Mouse (Mus musculus): ENCODE results near the gene Cdkn1a. TPM values are rescaled to one million over a fixed set of nuclear protein-coding genes. Genes with fewer than 3 reads are reported as not detected.

Cdkn1a gene
- polyA plus RNA-seq, 1 experiment from 2014 or later = 34.8 TPM

GRCm38 (mm10) chr17:29137906-29138305 is 47.1 kb downstream of the Cdkn1a start:
- Histone ChIP-seq H3K4me3 (no peak overlapping the region), H3K9ac (no peak overlapping the region), H3K27ac (no peak overlapping the region), H3K4me1 (no peaks in the 10 kb centered on the region), H3K36me3 (no peaks in the 10 kb centered on the region), H3K9me3 (no peaks in the 10 kb centered on the region), H3K27me3 (replicated peaks) (no peaks in the 10 kb centered on the region), H3K4me2 (replicated peaks) (no peak overlapping the region)
- WGBS = 86% methylated on average over 7 of the region's 7 CpGs
- ATAC-seq (ENCODE audit: low FRiP score, low read depth) = no peak

DNA sequence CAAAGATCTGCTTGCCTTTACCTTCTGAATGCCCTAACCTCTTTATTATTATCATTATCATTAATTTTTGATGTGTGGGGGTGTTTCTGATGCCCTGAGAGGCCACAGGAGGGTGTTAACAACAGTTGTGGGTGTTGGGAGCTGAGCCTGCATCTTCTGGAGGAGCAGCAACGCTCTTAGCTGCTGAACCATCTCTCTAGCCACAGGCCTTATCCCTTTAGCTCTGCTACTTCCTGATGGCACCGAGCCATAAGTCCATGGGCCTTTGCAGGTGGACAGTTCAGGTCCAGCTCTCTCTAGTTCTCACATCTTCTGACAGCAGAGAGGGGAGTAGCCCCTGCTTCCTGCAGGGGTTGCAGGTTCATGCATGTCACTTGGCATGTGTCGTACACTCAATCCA is 50.8 kb downstream of the Cdkn1a start:
- Histone ChIP-seq H3K9me3 (no peaks in the 10 kb centered on the region), H3K36me3 (no peaks in the 10 kb centered on the region), H3K4me1 (no peaks in the 10 kb centered on the region), H3K4me3 (no peak overlapping the region), H3K27ac (no peak overlapping the region), H3K27me3 (replicated peaks) (no peaks in the 10 kb centered on the region), H3K4me2 (replicated peaks) (no peak overlapping the region), H3K9ac (no peak overlapping the region)
- no peak for ATAC-seq (ENCODE audit: low FRiP score, low read depth)
- WGBS = 89% methylated on average over 3 of the region's 3 CpGs

- Histone ChIP-seq H3K36me3 (no peaks in the 10 kb centered on the region), H3K27me3 (replicated peaks) (no peaks in the 10 kb centered on the region), H3K4me1 (no peaks in the 10 kb centered on the region), H3K27ac (no peak overlapping the region), H3K9ac (no peak overlapping the region), H3K9me3 (no peaks in the 10 kb centered on the region), H3K4me2 (replicated peaks) (no peak overlapping the region), H3K4me3 (no peak overlapping the region)
- ATAC-seq (ENCODE audit: low FRiP score, low read depth) = no peak
- WGBS = 85% methylated on average over 8 of the region's 8 CpGs
These were observed 52.5 kb downstream of the Cdkn1a start for GRCm38 (mm10) chr17:29143266-29143665.

- no peaks in the 10 kb centered on the region for H3K9me3 ChIP-seq
- no peak overlapping the region for H3K9ac ChIP-seq
- H3K27me3 ChIP-seq (replicated peaks) = no peaks in the 10 kb centered on the region
- H3K4me1 ChIP-seq = no peaks in the 10 kb centered on the region
- WGBS = 94% methylated on average over 12 of the region's 12 CpGs
- H3K4me3 ChIP-seq = no peak overlapping the region
- no peaks in the 10 kb centered on the region for H3K36me3 ChIP-seq
- no peak overlapping the region for H3K4me2 ChIP-seq (replicated peaks)
- H3K27ac ChIP-seq = no peak overlapping the region
- ATAC-seq (ENCODE audit: low FRiP score, low read depth) = no peak
These were observed 54.3 kb downstream of the Cdkn1a start for GRCm38 (mm10) chr17:29145101-29145500.

DNA sequence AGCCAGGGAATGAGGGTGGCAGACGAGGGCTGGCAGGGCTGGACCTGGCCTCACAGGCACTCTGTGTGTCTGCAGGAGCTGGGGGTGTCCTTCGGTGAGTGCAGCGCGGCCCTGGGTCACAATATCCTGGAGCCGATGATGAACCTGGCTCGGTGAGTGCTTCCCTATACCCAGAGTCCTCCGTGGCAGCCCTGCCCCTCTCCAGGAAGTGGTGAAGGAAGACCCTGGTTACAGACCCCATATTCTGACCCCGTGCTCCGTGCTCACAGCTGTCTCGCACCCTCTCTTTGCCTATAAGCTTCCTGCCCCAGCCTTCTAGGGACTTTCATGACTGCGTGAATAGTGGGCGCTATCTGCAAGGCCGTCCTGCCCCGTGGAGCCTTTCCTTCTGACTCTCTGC is 56.5 kb downstream of the Cdkn1a start:
- 78% methylated on average over 14 of the region's 14 CpGs for WGBS
- Histone ChIP-seq H3K27ac (no peak overlapping the region), H3K36me3 (no peaks in the 10 kb centered on the region), H3K9ac (no peak overlapping the region), H3K4me3 (no peak overlapping the region), H3K27me3 (replicated peaks) (no peaks in the 10 kb centered on the region), H3K9me3 (no peaks in the 10 kb centered on the region), H3K4me2 (replicated peaks) (no peak overlapping the region), H3K4me1 (no peaks in the 10 kb centered on the region)
- no peak for ATAC-seq (ENCODE audit: low FRiP score, low read depth)

- H3K9ac ChIP-seq = no peak overlapping the region
- H3K27me3 ChIP-seq (replicated peaks) = no peaks in the 10 kb centered on the region
- 82% methylated on average over 6 of the region's 6 CpGs for WGBS
- no peak overlapping the region for H3K4me3 ChIP-seq
- ATAC-seq (ENCODE audit: low FRiP score, low read depth) = no peak
- no peak overlapping the region for H3K4me2 ChIP-seq (replicated peaks)
- H3K36me3 ChIP-seq = no peaks in the 10 kb centered on the region
- no peak overlapping the region for H3K27ac ChIP-seq
- no peaks in the 10 kb centered on the region for H3K9me3 ChIP-seq
- H3K4me1 ChIP-seq = no peaks in the 10 kb centered on the region
These were observed 57.0 kb downstream of the Cdkn1a start for GRCm38 (mm10) chr17:29147773-29148172.

- H3K9ac ChIP-seq = no peak overlapping the region
- no peaks in the 10 kb centered on the region for H3K36me3 ChIP-seq
- H3K4me3 ChIP-seq = no peak overlapping the region
- ATAC-seq (ENCODE audit: low FRiP score, low read depth) = no peak
- H3K9me3 ChIP-seq = no peaks in the 10 kb centered on the region
- no peak overlapping the region for H3K4me2 ChIP-seq (replicated peaks)
- WGBS = 73% methylated on average over 7 of the region's 7 CpGs
- no peaks in the 10 kb centered on the region for H3K27me3 ChIP-seq (replicated peaks)
- no peak overlapping the region for H3K27ac ChIP-seq
- 0 out of 2 replicates have a peak, but pooled peaks cover 1% of the 10 kb centered on the region for H3K4me1 ChIP-seq
These were observed 59.0 kb downstream of the Cdkn1a start for GRCm38 (mm10) chr17:29149766-29150165.

Other genes with a start within 250 kb of the Cdkn1a start
- not detected in 2 replicates for gene Pnpla1, start 232.6 kb upstream of the Cdkn1a start, polyA plus RNA-seq (2016; fragmentation: Nextera tagmentation; extraction: Ambion mirVana)
- gene 4930539E08Rik, start 175.7 kb upstream of the Cdkn1a start, polyA plus RNA-seq (2016; fragmentation: Nextera tagmentation; extraction: Ambion mirVana) = 0.09 and 0.38 TPM in 2 replicates
- gene Pxt1, start 147.1 kb upstream of the Cdkn1a start, polyA plus RNA-seq (2016; fragmentation: Nextera tagmentation; extraction: Ambion mirVana) = not detected in 2 replicates
- gene Kctd20, start 139.0 kb upstream of the Cdkn1a start, polyA plus RNA-seq (2016; fragmentation: Nextera tagmentation; extraction: Ambion mirVana) = 115 and 117 TPM in 2 replicates
- gene Stk38, start 83.0 kb upstream of the Cdkn1a start, polyA plus RNA-seq (2016; fragmentation: Nextera tagmentation; extraction: Ambion mirVana) = 148 and 157 TPM in 2 replicates
- gene Srsf3, start 58.3 kb upstream of the Cdkn1a start, polyA plus RNA-seq (2016; fragmentation: Nextera tagmentation; extraction: Ambion mirVana) = 642 and 679 TPM in 2 replicates
- gene Rab44, start 23.2 kb downstream of the Cdkn1a start, polyA plus RNA-seq (2016; fragmentation: Nextera tagmentation; extraction: Ambion mirVana) = 0.30 and 0.42 TPM in 2 replicates
- gene Cpne5, start 147.2 kb downstream of the Cdkn1a start, polyA plus RNA-seq (2016; fragmentation: Nextera tagmentation; extraction: Ambion mirVana) = 7.0 and 7.7 TPM in 2 replicates
- gene Ppil1, start 173.2 kb downstream of the Cdkn1a start, polyA plus RNA-seq (2016; fragmentation: Nextera tagmentation; extraction: Ambion mirVana) = 117 and 125 TPM in 2 replicates
- gene BC004004, start 177.8 kb downstream of the Cdkn1a start, polyA plus RNA-seq (2016; fragmentation: Nextera tagmentation; extraction: Ambion mirVana) = 74.8 and 75.3 TPM in 2 replicates
- gene Pi16, start 226.7 kb downstream of the Cdkn1a start, polyA plus RNA-seq (2016; fragmentation: Nextera tagmentation; extraction: Ambion mirVana) = 1.2 and 1.3 TPM in 2 replicates